Mouse (Mus musculus) brown adipose tissue, adult 24 weeks (tissue): ENCODE data around the gene Cldn12. TPM values are rescaled to one million over a fixed set of nuclear protein-coding genes. Genes with fewer than 3 reads are reported as not detected.

ENCODE experiments used
- polyA plus RNA-seq: library from polyadenylated mRNA; stranded (reverse); fragments of >200 nt; gene quantifications from 2 replicates; pipeline ENCODE4 v1.2.4, GENCODE M21; 2012; ENCODE audit not compliant: missing spikeins, insufficient read depth, insufficient read length

The Cldn12 gene
- polyA plus RNA-seq, 1 experiment: 20.7 TPM

Other genes with a start within 250 kb of the Cldn12 start
- gene Cdk14, start 94.6 kb downstream of the Cldn12 start, polyA plus RNA-seq: 9.9 and 10.1 TPM in 2 replicates
- not detected in 2 replicates for gene 1700015F17Rik, start 35.8 kb downstream of the Cldn12 start, polyA plus RNA-seq
- 14.5 and 19.6 TPM in 2 replicates for gene Gtpbp10, start 44.6 kb upstream of the Cldn12 start, polyA plus RNA-seq
- not detected in 2 replicates for gene Gm8773, start 58.8 kb upstream of the Cldn12 start, polyA plus RNA-seq
- 1.5 TPM in 1 of 2 replicates, not detected in the other for gene Cfap69, start 149.3 kb upstream of the Cldn12 start, polyA plus RNA-seq
- gene Steap2, start 179.6 kb upstream of the Cldn12 start, polyA plus RNA-seq: 0.12 and 0.38 TPM in 2 replicates
- gene Steap1, start 234.4 kb upstream of the Cldn12 start, polyA plus RNA-seq: 0.92 TPM in 1 of 2 replicates, not detected in the other